Mouse (Mus musculus) naive thymus-derived CD4-positive, alpha-beta T cell, adult 2 months (primary cell): ENCODE results near the gene Tldc1.

ENCODE experiments used
- DNase-seq: peaks from one replicate; pipeline ENCODE4 v3.0.0-alpha.2; 2011; ENCODE audit warnings: low read depth

Gene Tldc1

DNA sequence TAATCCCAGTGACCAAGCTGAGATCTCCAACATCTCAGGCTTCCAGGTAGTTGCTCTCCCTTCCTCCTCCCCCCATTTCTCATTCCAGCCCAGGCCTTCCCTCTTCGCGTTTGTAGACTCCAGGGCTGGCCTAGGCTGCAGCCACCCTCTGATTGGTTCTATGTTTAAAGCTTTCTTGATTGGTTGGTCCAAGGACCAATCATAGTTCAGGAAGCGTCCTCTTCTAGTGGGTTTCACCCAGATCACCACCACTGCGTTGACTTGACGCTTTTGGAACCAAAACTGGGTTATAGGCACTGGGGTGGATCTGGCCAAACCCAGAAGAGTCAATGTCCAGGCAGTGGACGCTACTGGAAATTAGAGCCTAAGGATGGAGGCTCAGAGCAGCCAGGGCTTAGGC, 55.9 kb downstream of the Tldc1 start:
- no peak for DNase-seq

DNA sequence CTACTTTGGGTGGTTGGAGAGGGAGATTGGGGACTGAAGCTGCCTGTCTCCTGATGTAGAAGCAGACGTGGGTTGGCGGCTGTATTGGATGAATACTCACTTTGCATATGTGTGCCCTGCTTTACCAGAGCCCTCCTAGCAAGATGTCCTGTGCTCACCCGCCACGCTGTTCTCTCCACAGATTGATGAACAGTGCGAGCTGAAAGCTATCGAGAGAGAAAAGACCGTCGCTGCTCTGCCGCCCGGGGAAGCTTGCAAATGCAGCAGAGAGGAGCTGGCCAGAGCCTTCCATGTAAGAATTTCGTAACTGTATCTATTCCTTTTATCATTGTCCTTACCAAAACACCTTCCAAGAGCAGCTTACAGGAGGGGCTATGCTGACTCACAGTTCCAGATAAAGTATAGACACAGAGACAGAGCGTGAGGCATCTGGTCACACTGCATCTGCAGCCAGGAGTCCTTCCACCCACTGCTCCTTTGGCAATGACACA, 59.2 kb downstream of the Tldc1 start:
- DNase-seq, result no peak

DNA sequence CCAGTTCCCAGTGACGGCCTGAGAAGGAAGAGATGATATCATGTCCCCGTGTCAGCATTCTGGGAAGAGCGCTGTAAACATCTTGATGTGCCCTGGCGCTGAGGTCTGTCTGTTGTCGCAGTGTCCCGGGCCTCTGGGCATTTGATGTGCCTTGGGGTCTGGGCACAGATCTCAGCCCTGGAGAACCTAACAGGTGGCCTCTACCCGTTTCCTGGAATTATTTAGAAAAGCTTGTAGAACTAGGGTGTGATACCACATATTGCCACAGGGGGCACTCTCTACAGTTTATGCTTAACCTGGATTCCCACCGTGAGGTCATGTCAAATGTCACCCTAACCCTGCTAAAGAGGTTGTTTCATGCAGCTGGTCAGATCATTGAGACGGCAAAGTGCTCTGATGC, 60.5 kb downstream of the Tldc1 start:
- peak; percentile 68 for DNase-seq

DNA sequence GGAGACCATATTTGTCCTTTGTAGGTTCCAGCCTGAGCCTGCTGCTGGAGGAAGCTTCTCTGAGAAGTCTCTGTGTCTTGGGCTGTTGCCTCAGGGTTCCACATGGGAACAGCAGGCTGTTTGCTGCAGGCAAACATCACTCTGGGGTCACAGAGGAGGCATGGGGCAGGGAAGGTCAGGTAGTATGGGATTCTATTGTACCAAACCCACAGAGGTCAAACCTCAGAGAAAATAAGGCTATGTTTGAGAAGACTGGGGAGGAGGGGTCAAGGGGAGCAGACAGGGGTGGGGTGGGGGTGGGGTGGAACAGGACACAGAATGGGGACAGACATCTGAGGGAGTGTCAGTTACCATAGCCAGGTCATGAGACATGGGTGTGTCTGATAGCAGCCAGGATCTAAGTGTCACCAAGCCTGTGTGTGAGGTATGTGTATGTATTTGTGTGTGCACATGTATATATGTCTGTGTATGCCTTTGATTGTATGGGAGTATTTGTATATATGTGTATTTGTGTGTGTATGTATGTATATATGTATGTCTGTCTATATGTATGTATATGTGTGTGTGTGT, 61.4 kb downstream of the Tldc1 start:
- DNase-seq, result no peak

DNA sequence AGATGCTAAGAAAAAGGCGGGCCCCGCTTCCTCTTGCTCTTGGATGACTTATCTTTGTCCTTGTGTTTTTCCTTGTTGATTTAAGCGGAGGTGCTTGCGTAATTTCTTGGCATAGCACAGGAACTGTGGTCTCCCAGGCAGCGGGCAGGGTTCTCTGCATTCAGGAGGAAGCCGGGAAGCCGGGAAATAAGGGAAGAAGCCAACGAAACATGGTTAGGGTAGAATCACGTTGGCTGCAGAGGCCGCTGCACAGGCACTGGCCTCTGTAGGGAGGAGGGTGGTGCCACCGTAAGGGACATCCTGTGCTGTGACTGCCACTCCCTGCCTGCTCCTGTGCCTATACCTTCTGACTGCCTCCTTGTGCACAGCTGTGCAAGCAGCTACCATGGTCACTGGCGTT, 63.0 kb downstream of the Tldc1 start:
- DNase-seq, result no peak

DNA sequence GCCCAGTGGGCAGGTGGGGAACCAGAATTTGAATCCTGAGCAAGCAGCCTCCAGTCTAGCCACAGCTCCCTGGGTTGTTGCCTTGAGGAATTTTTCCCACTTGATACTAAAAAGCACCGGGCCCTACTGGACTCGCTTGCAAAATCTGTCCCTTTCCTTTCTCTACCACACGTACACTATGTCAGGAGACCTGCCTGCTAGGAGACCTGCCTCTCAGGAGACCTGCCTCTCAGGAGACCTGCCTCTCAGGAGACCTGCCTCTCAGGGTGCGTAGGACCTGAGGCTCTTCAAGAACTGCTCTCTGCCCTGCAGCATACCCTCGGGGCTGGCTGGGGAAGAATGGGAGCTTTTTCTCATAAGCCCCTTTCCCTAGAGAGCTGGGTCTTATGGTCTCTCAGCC, 64.8 kb downstream of the Tldc1 start:
- DNase-seq, result no peak

DNA sequence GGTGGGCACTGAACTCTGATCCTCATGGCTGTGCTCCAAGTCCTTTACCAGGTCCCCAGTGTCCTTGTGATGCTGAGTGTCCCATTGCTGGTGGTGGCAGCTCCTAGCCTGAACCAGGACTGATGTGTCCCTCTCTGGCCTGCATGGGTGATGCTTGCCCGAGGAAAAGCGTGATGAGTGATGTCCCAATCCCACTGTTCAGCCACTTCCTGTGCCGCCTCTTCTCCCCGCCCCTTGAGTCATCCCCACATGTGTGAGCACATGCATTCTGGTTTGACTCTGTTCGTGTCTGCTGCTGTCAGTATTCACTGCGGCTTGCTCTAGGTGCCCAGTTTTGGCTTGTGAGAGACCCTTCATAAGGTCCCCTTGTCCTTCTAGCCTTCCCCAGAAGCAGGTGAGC, 66.0 kb downstream of the Tldc1 start:
- no peak for DNase-seq
